Mouse (Mus musculus) midbrain, embryonic 13.5 days (tissue): Measurements from ENCODE around the gene Ino80b. TPM values are rescaled to one million over a fixed set of nuclear protein-coding genes. Genes with fewer than 3 reads are reported as not detected.

ENCODE experiments used
- microRNA counts: library from miRNA; unstranded; fragments of <30 nt; microRNA quantifications from one replicate; lab custom pipeline; 2016
- microRNA-seq: library from miRNA; unstranded; fragments of <30 nt; microRNA quantifications from one replicate; pipeline ENCODE4, GENCODE M21; 2016
- polyA plus RNA-seq: library from polyadenylated mRNA; unstranded; fragments of >200 nt; fragmentation: Nextera tagmentation; extraction: Ambion mirVana; gene quantifications from 2 replicates; pipeline ENCODE4 v1.2.1, GENCODE M21; 2015

Gene Ino80b
- polyA plus RNA-seq, 1 experiment from 2014 or later = 14.9 TPM

MicroRNAs within 50 kb of the gene (microRNA counts, 519-probe panel; counts per million panel counts)
- 110 counts per million, percentile 56 among the panel's probes with 10 or more counts for microRNA mmu-miR-3470a+mmu-miR-3470b (lab: Ali Mortazavi, UCI)

Small RNA genes lying within 50 kb of the gene (microRNA-seq; reads per million reads assigned to microRNA genes)
- gene Mir3470a = not detected

Other genes starting within 250 kb of the Ino80b start
- 11.0 and 11.6 TPM in 2 replicates for gene Sema4f, start 185.7 kb downstream of the Ino80b start, polyA plus RNA-seq
- not detected in 2 replicates for gene M1ap, start 178.5 kb downstream of the Ino80b start, polyA plus RNA-seq
- gene Dok1, start 92.0 kb downstream of the Ino80b start, polyA plus RNA-seq = 3.1 and 4.1 TPM in 2 replicates
- gene Loxl3, start 91.3 kb downstream of the Ino80b start, polyA plus RNA-seq = 4.7 and 6.2 TPM in 2 replicates
- gene Aup1, start 70.9 kb downstream of the Ino80b start, polyA plus RNA-seq = 160 and 165 TPM in 2 replicates
- 62.4 and 65.3 TPM in 2 replicates for gene Htra2, start 70.2 kb downstream of the Ino80b start, polyA plus RNA-seq
- gene Dqx1, start 67.6 kb downstream of the Ino80b start, polyA plus RNA-seq = 0.75 and 1.00 TPM in 2 replicates
- not detected in 2 replicates for gene Tlx2, start 55.1 kb downstream of the Ino80b start, polyA plus RNA-seq
- gene Pcgf1, start 47.6 kb downstream of the Ino80b start, polyA plus RNA-seq = 52.6 and 53.4 TPM in 2 replicates
- gene Lbx2, start 39.1 kb downstream of the Ino80b start, polyA plus RNA-seq = not detected in 2 replicates
- 4.3 and 5.7 TPM in 2 replicates for gene Ccdc142, start 23.8 kb downstream of the Ino80b start, polyA plus RNA-seq
- gene Gm42688, start 23.8 kb downstream of the Ino80b start, polyA plus RNA-seq = 3.7 and 5.0 TPM in 2 replicates
- 137 and 146 TPM in 2 replicates for gene Mrpl53, start 16.4 kb downstream of the Ino80b start, polyA plus RNA-seq
- 16.0 and 26.9 TPM in 2 replicates for gene Mogs, start 9.9 kb downstream of the Ino80b start, polyA plus RNA-seq
- gene Wbp1, start 3.9 kb downstream of the Ino80b start, polyA plus RNA-seq = 228 and 253 TPM in 2 replicates
- gene Rtkn, start 10.0 kb upstream of the Ino80b start, polyA plus RNA-seq = 16.5 and 18.8 TPM in 2 replicates
- gene Wdr54, start 31.0 kb upstream of the Ino80b start, polyA plus RNA-seq = 16.1 and 19.2 TPM in 2 replicates
- 3.0 and 3.3 TPM in 2 replicates for gene 1700003E16Rik, start 31.0 kb upstream of the Ino80b start, polyA plus RNA-seq
- 127 and 140 TPM in 2 replicates for gene Dctn1, start 40.5 kb upstream of the Ino80b start, polyA plus RNA-seq
- 0.22 and 0.48 TPM in 2 replicates for gene Slc4a5, start 94.4 kb upstream of the Ino80b start, polyA plus RNA-seq
- 26.5 and 26.6 TPM in 2 replicates for gene Mthfd2, start 200.5 kb upstream of the Ino80b start, polyA plus RNA-seq
- gene Mob1a, start 200.6 kb upstream of the Ino80b start, polyA plus RNA-seq = 30.7 and 31.8 TPM in 2 replicates
- 69.0 and 71.7 TPM in 2 replicates for gene Bola3, start 223.7 kb upstream of the Ino80b start, polyA plus RNA-seq